Mouse (Mus musculus): ENCODE measurements around the gene Kank4. TPM values are rescaled to one million over a fixed set of nuclear protein-coding genes. Genes with fewer than 3 reads are reported as not detected.
"Not testable (repeated sequence)": the region's sequence is repeated elsewhere in the genome, so short reads cannot be mapped to it uniquely, and the experiment has no call there.

Gene Kank4
- total RNA-seq (2022), result 1 to 10 TPM in 1 of 4 experiments, under 1 TPM in 3; 0.68 to 1.1 (median 0.84) TPM

- DNase-seq (ENCODE audit: low spot score), result peak; percentile 3
Observed at GRCm38 (mm10) chr4:98817184-98817911, at the start of gene Kank4. Kank4 (minus strand) TSS chr4:98817537.

- no peak for DNase-seq (ENCODE audit: low spot score)
Observed at GRCm38 (mm10) chr4:98865386-98866237, 48.3 kb upstream of the Kank4 start.

- DNase-seq (ENCODE audit: low spot score), result no peak
Observed at GRCm38 (mm10) chr4:98864546-98864945, 47.2 kb upstream of the Kank4 start.

- no peak for DNase-seq (ENCODE audit: low spot score)
Observed at GRCm38 (mm10) chr4:98864094-98864493, 46.8 kb upstream of the Kank4 start.

- no peak for DNase-seq (ENCODE audit: low spot score)
Observed at GRCm38 (mm10) chr4:98863451-98863850, 46.1 kb upstream of the Kank4 start.

- DNase-seq (ENCODE audit: low spot score), result no peak
Observed at GRCm38 (mm10) chr4:98858151-98858855, 41.0 kb upstream of the Kank4 start.

- DNase-seq (ENCODE audit: low spot score), result no peak
Observed at GRCm38 (mm10) chr4:98857037-98857648, 39.8 kb upstream of the Kank4 start.

- DNase-seq (ENCODE audit: low spot score), result no peak
Observed at GRCm38 (mm10) chr4:98853926-98854325, 36.6 kb upstream of the Kank4 start.

- not testable (repeated sequence) for DNase-seq (ENCODE audit: low spot score)
Observed at GRCm38 (mm10) chr4:98850485-98850884, 33.1 kb upstream of the Kank4 start.

- no peak for DNase-seq (ENCODE audit: low spot score)
Observed at GRCm38 (mm10) chr4:98847120-98847885, 30.0 kb upstream of the Kank4 start.

- no peak for DNase-seq (ENCODE audit: low spot score)
Observed at GRCm38 (mm10) chr4:98846396-98846795, 29.1 kb upstream of the Kank4 start.

GRCm38 (mm10) chr4:98845687-98846125, 28.4 kb upstream of the Kank4 start:
- DNase-seq (ENCODE audit: low spot score), result no peak

GRCm38 (mm10) chr4:98845201-98845600, 27.9 kb upstream of the Kank4 start:
- DNase-seq (ENCODE audit: low spot score), result no peak

- DNase-seq (ENCODE audit: low spot score), result no peak
Observed at GRCm38 (mm10) chr4:98843906-98844597, 26.7 kb upstream of the Kank4 start.

GRCm38 (mm10) chr4:98841251-98841650, 23.9 kb upstream of the Kank4 start:
- DNase-seq (ENCODE audit: low spot score), result not testable (repeated sequence)

- no peak for DNase-seq (ENCODE audit: low spot score)
Observed at GRCm38 (mm10) chr4:98840526-98840925, 23.2 kb upstream of the Kank4 start.

- DNase-seq (ENCODE audit: low spot score), result no peak
Observed at GRCm38 (mm10) chr4:98838913-98839312, 21.6 kb upstream of the Kank4 start.

GRCm38 (mm10) chr4:98837715-98838505, 20.6 kb upstream of the Kank4 start:
- no peak for DNase-seq (ENCODE audit: low spot score)

- no peak for DNase-seq (ENCODE audit: low spot score)
Observed at GRCm38 (mm10) chr4:98836519-98836918, 19.2 kb upstream of the Kank4 start.

Data from heart, adult 8-10 months (tissue).